Mouse (Mus musculus) frontal cortex, adult 2 months (tissue): ENCODE data around the gene Diras1. TPM values are rescaled to one million over a fixed set of nuclear protein-coding genes. Genes with fewer than 3 reads are reported as not detected.
A peak's percentile ranks its signal among the peaks of the same experiment; 100 is the strongest.
"Not testable (repeated sequence)": the region's sequence is repeated elsewhere in the genome, so short reads cannot be mapped to it uniquely, and the experiment has no call there.

Experiments
- DNase-seq, 2 experiments: peaks; one replicate each; pipeline ENCODE4 v3.0.0; 2022; ENCODE audit warnings: low spot score in 1 of 2; ENCODE audit errors: extremely low spot score in 1 of 2
- polyA plus RNA-seq: library from polyadenylated mRNA; depleted of rRNA; stranded (reverse); fragments of >200 nt; gene quantifications from 2 replicates; pipeline ENCODE4 v1.2.3, GENCODE M21; 2012; rRNA removed

Gene Diras1
- polyA plus RNA-seq, result 79.6 and 82.1 TPM in 2 replicates

- DNase-seq, result no peak
Measured at GRCm38 (mm10) chr10:81025639-81026275, at the start of gene Diras1. Gene Diras1, minus strand, starts transcription at chr10:81025662.

GRCm38 (mm10) chr10:81073464-81073863 is 48.0 kb upstream of the Diras1 start:
- DNase-seq, result no peak

- DNase-seq, result no peak
Measured at GRCm38 (mm10) chr10:81072290-81072689, 46.8 kb upstream of the Diras1 start.

- peak; percentile 97 to 98 for DNase-seq
Measured at GRCm38 (mm10) chr10:81069836-81070235, 44.4 kb upstream of the Diras1 start, which contains the start of gene Thop1. Gene Thop1, plus strand, starts transcription at chr10:81070035.

GRCm38 (mm10) chr10:81068706-81069105 is 43.2 kb upstream of the Diras1 start:
- no peak for DNase-seq

- DNase-seq, result not testable (repeated sequence)
Measured at GRCm38 (mm10) chr10:81064519-81064918, 39.1 kb upstream of the Diras1 start.

GRCm38 (mm10) chr10:81062710-81063109 is 37.2 kb upstream of the Diras1 start:
- no peak for DNase-seq

- peak; percentile 100 for DNase-seq
Measured at GRCm38 (mm10) chr10:81059603-81060543, 34.4 kb upstream of the Diras1 start, which contains the start of gene Sgta. Gene Sgta, minus strand, starts transcription at chr10:81060181.

GRCm38 (mm10) chr10:81058896-81059295 is 33.4 kb upstream of the Diras1 start:
- no peak for DNase-seq

- no peak for DNase-seq
Measured at GRCm38 (mm10) chr10:81057406-81058130, 32.1 kb upstream of the Diras1 start.

- DNase-seq, result not testable (repeated sequence)
Measured at GRCm38 (mm10) chr10:81055802-81056340, 30.4 kb upstream of the Diras1 start.

- DNase-seq, result no peak
Measured at GRCm38 (mm10) chr10:81055169-81055568, 29.7 kb upstream of the Diras1 start.

GRCm38 (mm10) chr10:81052577-81052976 is 27.1 kb upstream of the Diras1 start:
- DNase-seq, result no peak

GRCm38 (mm10) chr10:81051133-81051532 is 25.7 kb upstream of the Diras1 start:
- DNase-seq, result no peak

- no peak for DNase-seq
Measured at GRCm38 (mm10) chr10:81050645-81051044, 25.2 kb upstream of the Diras1 start.

- DNase-seq, result not testable (repeated sequence)
Measured at GRCm38 (mm10) chr10:81045246-81045645, 19.8 kb upstream of the Diras1 start.

GRCm38 (mm10) chr10:81041458-81042175 is 16.2 kb upstream of the Diras1 start:
- peak in 1 of 2 experiments; percentile 83 for DNase-seq

GRCm38 (mm10) chr10:81036988-81037580 is 11.6 kb upstream of the Diras1 start, which contains the start of gene Slc39a3:
Gene Slc39a3, minus strand, starts transcription at chr10:81037426.
- peak; percentile 97 to 100 for DNase-seq

GRCm38 (mm10) chr10:81036251-81036650 is 10.8 kb upstream of the Diras1 start:
- DNase-seq, result no peak
